Mouse (Mus musculus): ENCODE measurements at regions not wholly inside any gene's neighbourhood (a gene's known extent, or its start where the extent isn't known, plus 50 kb on each side); places are given as distances from the start of the nearest gene placed in this dataset.

- ATAC-seq (ENCODE audit: insufficient read depth) (no peak), DNase-seq (ENCODE audit: low read depth in 3 of 3, low spot score in 3 of 3) (no peak)
- Histone ChIP-seq H3K4me1 (replicated peaks; ENCODE audit: control insufficient read depth in 2 of 2, insufficient read depth in 2 of 2, low read length in 1 of 2) (no peaks in the 10 kb centered on the region), H3K27me3 (ENCODE audit: control insufficient read depth, insufficient read depth, low read length) (no peaks in the 10 kb centered on the region), H3K4me3 (ENCODE audit: insufficient read depth in 1 of 2, low read depth in 2 of 2, low read length in 2 of 2) (no peak overlapping the region), H3K9ac (replicated peaks) (no peak overlapping the region), H3K36me3 (replicated peaks; ENCODE audit: control insufficient read depth, insufficient read depth, low read depth) (no peaks in the 10 kb centered on the region), H3K4me2 (ENCODE audit: low read depth) (no peak overlapping the region), H3K27ac (no peak overlapping the region), H3K9me3 (ENCODE audit: control insufficient read depth, low read length) (no peaks in the 10 kb centered on the region)
- 71% methylated on average over 5 of the region's 5 CpGs for WGBS (ENCODE audit: insufficient replicate concordance)
- TF ChIP-seq EP300 (IDR thresholded peaks at IDR 0.05; ENCODE audit: low read depth) (no peak), CTCF (IDR thresholded peaks at IDR 0.05; ENCODE audit: low read depth) (no peak)
Measured at GRCm38 (mm10) chr2:171620668-171621067, 422.6 kb downstream of the Cbln4 start.

DNA sequence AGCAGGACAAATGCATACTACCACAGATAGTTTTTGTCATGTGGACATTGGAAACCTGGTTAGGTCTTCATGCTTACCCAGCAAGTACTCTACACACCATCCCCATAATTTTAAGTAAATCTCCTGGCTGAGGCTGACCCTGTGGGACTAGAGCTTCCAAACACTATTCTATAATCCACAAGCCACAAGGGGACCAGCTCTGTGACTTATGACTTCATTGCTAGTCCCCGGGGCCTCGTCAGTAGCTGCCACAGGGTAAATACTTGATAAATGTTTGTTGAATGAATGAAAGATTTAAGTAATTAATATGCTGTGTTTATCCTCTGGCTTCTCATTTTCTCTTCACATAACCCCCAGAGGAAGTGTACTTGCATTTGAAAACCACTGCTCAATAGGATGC, 423.0 kb downstream of the Cbln4 start:
- DNase-seq (ENCODE audit: low read depth in 3 of 3, low spot score in 3 of 3) (no peak), ATAC-seq (ENCODE audit: insufficient read depth) (no peak)
- 60% methylated on average over 2 of the region's 2 CpGs for WGBS (ENCODE audit: insufficient replicate concordance)
- Histone ChIP-seq H3K27me3 (ENCODE audit: control insufficient read depth, insufficient read depth, low read length) (no peaks in the 10 kb centered on the region), H3K9ac (replicated peaks) (no peak overlapping the region), H3K4me3 (ENCODE audit: insufficient read depth in 1 of 2, low read depth in 2 of 2, low read length in 2 of 2) (no peak overlapping the region), H3K36me3 (replicated peaks; ENCODE audit: control insufficient read depth, insufficient read depth, low read depth) (no peaks in the 10 kb centered on the region), H3K4me2 (ENCODE audit: low read depth) (no peak overlapping the region), H3K27ac (no peak overlapping the region), H3K4me1 (replicated peaks; ENCODE audit: control insufficient read depth in 2 of 2, insufficient read depth in 2 of 2, low read length in 1 of 2) (no peaks in the 10 kb centered on the region), H3K9me3 (ENCODE audit: control insufficient read depth, low read length) (no peaks in the 10 kb centered on the region)
- no peak for TF ChIP-seq CTCF (IDR thresholded peaks at IDR 0.05; ENCODE audit: low read depth)
- no peak for TF ChIP-seq EP300 (IDR thresholded peaks at IDR 0.05; ENCODE audit: low read depth)

GRCm38 (mm10) chr2:171618771-171619170, 424.5 kb downstream of the Cbln4 start:
- Histone ChIP-seq H3K9me3 (ENCODE audit: control insufficient read depth, low read length) (no peaks in the 10 kb centered on the region), H3K4me3 (ENCODE audit: insufficient read depth in 1 of 2, low read depth in 2 of 2, low read length in 2 of 2) (no peak overlapping the region), H3K9ac (replicated peaks) (no peak overlapping the region), H3K4me1 (replicated peaks; ENCODE audit: control insufficient read depth in 2 of 2, insufficient read depth in 2 of 2, low read length in 1 of 2) (no peaks in the 10 kb centered on the region), H3K27ac (no peak overlapping the region), H3K36me3 (replicated peaks; ENCODE audit: control insufficient read depth, insufficient read depth, low read depth) (no peaks in the 10 kb centered on the region), H3K4me2 (ENCODE audit: low read depth) (no peak overlapping the region), H3K27me3 (ENCODE audit: control insufficient read depth, insufficient read depth, low read length) (no peaks in the 10 kb centered on the region)
- TF ChIP-seq EP300 (IDR thresholded peaks at IDR 0.05; ENCODE audit: low read depth) (no peak), CTCF (IDR thresholded peaks at IDR 0.05; ENCODE audit: low read depth) (no peak)
- DNase-seq (ENCODE audit: low read depth in 3 of 3, low spot score in 3 of 3) (no peak), ATAC-seq (ENCODE audit: insufficient read depth) (no peak)
- 57% methylated on average over 4 of the region's 4 CpGs for WGBS (ENCODE audit: insufficient replicate concordance)

- no peak overlapping the region for H3K4me2 ChIP-seq (ENCODE audit: low read depth)
- 18% methylated on average over 9 of the region's 9 CpGs for WGBS (ENCODE audit: insufficient replicate concordance)
- peak; percentile 57; the same call in 1 of the 2 replicates for ATAC-seq (ENCODE audit: insufficient read depth)
- no peaks in the 10 kb centered on the region for H3K27me3 ChIP-seq (ENCODE audit: control insufficient read depth, insufficient read depth, low read length)
- H3K27ac ChIP-seq: no peak overlapping the region
- H3K4me1 ChIP-seq (replicated peaks; ENCODE audit: control insufficient read depth in 2 of 2, insufficient read depth in 2 of 2, low read length in 1 of 2): no peaks in the 10 kb centered on the region
- peak; percentile 26; the same call in 1 of the 2 replicates for TF ChIP-seq EP300 (IDR thresholded peaks at IDR 0.05; ENCODE audit: low read depth)
- TF ChIP-seq CTCF (IDR thresholded peaks at IDR 0.05; ENCODE audit: low read depth): no peak
- H3K9me3 ChIP-seq (ENCODE audit: control insufficient read depth, low read length): no peaks in the 10 kb centered on the region
- H3K36me3 ChIP-seq (replicated peaks; ENCODE audit: control insufficient read depth, insufficient read depth, low read depth): no peaks in the 10 kb centered on the region
- no peak overlapping the region for H3K9ac ChIP-seq (replicated peaks)
- DNase-seq (ENCODE audit: low read depth in 3 of 3, low spot score in 3 of 3): peak in 1 of 3 experiments; percentile 24
- H3K4me3 ChIP-seq (ENCODE audit: insufficient read depth in 1 of 2, low read depth in 2 of 2, low read length in 2 of 2): no peak overlapping the region
Measured at GRCm38 (mm10) chr2:171618333-171618732, 424.9 kb downstream of the Cbln4 start.

DNA sequence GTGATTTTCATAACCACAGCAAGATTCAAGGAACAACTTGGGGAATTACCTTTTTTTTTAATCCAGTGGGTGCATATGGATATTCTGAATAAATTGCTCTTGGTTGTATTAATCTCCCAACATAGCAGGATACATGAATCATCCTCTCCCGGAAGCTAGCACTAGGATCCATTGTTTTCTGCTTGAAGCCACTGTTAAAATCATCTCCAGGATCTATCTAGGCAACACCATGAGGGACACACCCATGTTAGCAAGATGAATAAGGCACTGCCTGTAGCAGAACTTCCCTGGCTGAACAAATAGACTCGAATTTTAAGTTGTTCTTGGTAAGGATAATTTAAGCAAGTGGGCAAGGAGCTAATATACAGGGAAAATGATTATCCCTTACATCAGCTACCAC, 427.8 kb downstream of the Cbln4 start:
- no peak overlapping the region for H3K4me2 ChIP-seq (ENCODE audit: low read depth)
- WGBS (ENCODE audit: insufficient replicate concordance): 20% methylated on average over 2 of the region's 2 CpGs
- H3K9me3 ChIP-seq (ENCODE audit: control insufficient read depth, low read length): no peaks in the 10 kb centered on the region
- H3K4me3 ChIP-seq (ENCODE audit: insufficient read depth in 1 of 2, low read depth in 2 of 2, low read length in 2 of 2): no peak overlapping the region
- no peak overlapping the region for H3K27ac ChIP-seq
- H3K36me3 ChIP-seq (replicated peaks; ENCODE audit: control insufficient read depth, insufficient read depth, low read depth): no peaks in the 10 kb centered on the region
- TF ChIP-seq CTCF (IDR thresholded peaks at IDR 0.05; ENCODE audit: low read depth) (no peak), EP300 (IDR thresholded peaks at IDR 0.05; ENCODE audit: low read depth) (no peak)
- H3K27me3 ChIP-seq (ENCODE audit: control insufficient read depth, insufficient read depth, low read length): no peaks in the 10 kb centered on the region
- H3K4me1 ChIP-seq (replicated peaks; ENCODE audit: control insufficient read depth in 2 of 2, insufficient read depth in 2 of 2, low read length in 1 of 2): no peaks in the 10 kb centered on the region
- H3K9ac ChIP-seq (replicated peaks): no peak overlapping the region
- DNase-seq (ENCODE audit: low read depth in 3 of 3, low spot score in 3 of 3) (no peak), ATAC-seq (ENCODE audit: insufficient read depth) (no peak)

All from liver, embryonic 14.5 days (tissue).